Mouse (Mus musculus): Measurements from ENCODE around the gene Hecw2. TPM values are rescaled to one million over a fixed set of nuclear protein-coding genes. Genes with fewer than 3 reads are reported as not detected.

The Hecw2 gene
- polyA plus RNA-seq, 1 experiment from 2014 or later = 4.8 TPM

DNA sequence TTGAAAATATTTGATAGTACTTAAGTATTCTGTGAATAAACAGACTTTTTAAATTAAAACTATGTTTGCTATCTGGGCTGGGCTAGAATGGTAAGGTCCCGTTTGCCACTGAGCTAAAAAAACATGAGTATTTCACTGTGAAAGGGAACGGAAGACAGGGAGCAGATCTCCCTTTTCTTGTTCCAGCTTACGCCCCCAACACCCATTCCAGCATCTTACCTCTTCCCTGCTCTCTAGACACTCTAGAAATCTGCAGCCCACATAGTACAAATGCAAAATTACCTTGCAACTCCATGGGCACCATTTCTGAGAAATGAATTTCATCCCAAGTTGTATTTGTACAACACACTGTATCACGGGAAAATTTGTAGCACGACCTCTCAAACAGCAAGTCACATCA lies 49.9 kb downstream of the Hecw2 start:
- Histone ChIP-seq H3K4me3 (ENCODE audit: low read depth, low read length) (no peak overlapping the region), H3K27ac (ENCODE audit: low read length) (no peak overlapping the region), H3K27me3 (replicated peaks; ENCODE audit: insufficient read depth, low read length) (no peaks in the 10 kb centered on the region), H3K4me1 (ENCODE audit: insufficient read depth, low read depth, low read length) (no peaks in the 10 kb centered on the region), H3K9ac (replicated peaks; ENCODE audit: low read depth) (no peak overlapping the region), H3K9me3 (ENCODE audit: low read length) (no peaks in the 10 kb centered on the region), H3K36me3 (ENCODE audit: insufficient read depth, low read length) (no peaks in the 10 kb centered on the region), H3K4me2 (replicated peaks; ENCODE audit: low read depth, low read length) (no peak overlapping the region)
- ATAC-seq = no peak
- 73% methylated on average over 5 of the region's 5 CpGs for WGBS
- no peak for DNase-seq (ENCODE audit: low spot score)
- no peak for TF ChIP-seq CTCF (IDR thresholded peaks at IDR 0.05)
- no peak for TF ChIP-seq EP300 (IDR thresholded peaks at IDR 0.05)

DNA sequence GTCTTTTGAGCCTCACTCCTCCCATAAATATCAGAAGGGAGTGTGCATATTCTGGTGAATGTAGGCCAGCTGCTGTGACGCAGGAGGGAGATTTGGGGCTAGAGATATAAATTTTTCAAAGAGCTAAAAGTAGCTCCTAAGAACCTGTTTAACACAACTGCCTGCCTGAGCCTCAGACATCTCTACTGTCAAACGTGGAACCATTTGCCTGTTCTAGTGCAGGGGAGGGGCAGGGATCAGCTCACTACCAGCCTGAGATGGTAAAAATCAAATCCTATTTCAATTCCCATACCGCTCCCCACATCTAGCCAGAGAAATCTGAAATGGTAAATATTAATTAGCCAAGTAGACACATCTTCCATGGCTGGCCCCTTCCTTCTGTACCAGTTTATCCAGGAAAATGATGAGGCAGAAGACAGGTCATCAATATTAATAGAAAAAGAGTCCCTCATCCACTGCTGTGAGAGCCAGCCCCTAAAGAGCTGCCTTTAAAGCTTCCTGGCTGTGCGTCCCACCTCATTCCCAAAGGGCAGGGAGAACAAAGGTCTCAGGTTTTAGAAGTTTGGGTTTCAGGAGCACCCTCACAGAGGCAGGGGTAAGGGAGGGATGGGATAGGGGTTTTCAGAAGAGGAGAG lies 61.0 kb downstream of the Hecw2 start:
- H3K4me3 ChIP-seq (ENCODE audit: low read depth, low read length) = no peak overlapping the region
- ATAC-seq = no peak
- WGBS = 72% methylated on average over 4 of the region's 4 CpGs
- no peaks in the 10 kb centered on the region for H3K27me3 ChIP-seq (replicated peaks; ENCODE audit: insufficient read depth, low read length)
- no peak overlapping the region for H3K4me2 ChIP-seq (replicated peaks; ENCODE audit: low read depth, low read length)
- no peaks in the 10 kb centered on the region for H3K36me3 ChIP-seq (ENCODE audit: insufficient read depth, low read length)
- H3K4me1 ChIP-seq (ENCODE audit: insufficient read depth, low read depth, low read length) = no peaks in the 10 kb centered on the region
- TF ChIP-seq CTCF (IDR thresholded peaks at IDR 0.05) (no peak), EP300 (IDR thresholded peaks at IDR 0.05) (no peak)
- no peak for DNase-seq (ENCODE audit: low spot score)
- no peak overlapping the region for H3K27ac ChIP-seq (ENCODE audit: low read length)
- H3K9me3 ChIP-seq (ENCODE audit: low read length) = no peaks in the 10 kb centered on the region
- no peak overlapping the region for H3K9ac ChIP-seq (replicated peaks; ENCODE audit: low read depth)

DNA sequence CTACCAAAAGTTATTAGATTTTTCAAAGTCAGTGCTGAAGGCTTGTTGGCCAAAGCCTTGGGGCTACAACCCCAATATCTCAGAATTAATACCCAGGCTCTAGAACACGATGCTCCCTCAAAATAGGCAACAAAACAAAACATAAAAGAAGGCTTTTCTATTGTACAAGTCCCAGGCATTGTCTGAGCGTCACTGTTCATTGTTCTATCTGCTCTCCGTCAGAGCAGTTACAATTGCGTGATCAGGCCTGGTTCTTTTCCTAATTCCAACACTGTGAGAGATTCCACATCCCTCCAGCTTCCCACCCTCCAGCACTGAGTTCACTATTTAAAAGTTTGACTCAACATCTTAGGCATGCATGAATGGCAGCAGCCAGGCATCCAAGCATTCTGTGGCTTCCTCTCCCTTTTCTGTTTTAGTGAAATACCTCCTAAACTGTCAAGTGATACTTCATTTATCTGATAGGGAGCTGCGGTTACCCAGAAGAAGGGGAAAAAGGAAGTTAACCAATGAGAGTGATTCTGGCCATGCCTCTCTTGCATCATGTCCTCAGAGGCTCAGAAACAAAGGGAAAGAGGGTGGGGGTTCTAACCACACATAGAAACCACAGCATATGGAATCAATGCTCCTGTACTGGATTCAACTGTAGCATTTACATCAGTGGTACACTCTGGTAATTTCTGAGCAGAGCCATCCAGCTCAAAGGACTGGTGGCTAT lies 66.1 kb downstream of the Hecw2 start:
- H3K27ac ChIP-seq (ENCODE audit: low read length) = no peak overlapping the region

DNA sequence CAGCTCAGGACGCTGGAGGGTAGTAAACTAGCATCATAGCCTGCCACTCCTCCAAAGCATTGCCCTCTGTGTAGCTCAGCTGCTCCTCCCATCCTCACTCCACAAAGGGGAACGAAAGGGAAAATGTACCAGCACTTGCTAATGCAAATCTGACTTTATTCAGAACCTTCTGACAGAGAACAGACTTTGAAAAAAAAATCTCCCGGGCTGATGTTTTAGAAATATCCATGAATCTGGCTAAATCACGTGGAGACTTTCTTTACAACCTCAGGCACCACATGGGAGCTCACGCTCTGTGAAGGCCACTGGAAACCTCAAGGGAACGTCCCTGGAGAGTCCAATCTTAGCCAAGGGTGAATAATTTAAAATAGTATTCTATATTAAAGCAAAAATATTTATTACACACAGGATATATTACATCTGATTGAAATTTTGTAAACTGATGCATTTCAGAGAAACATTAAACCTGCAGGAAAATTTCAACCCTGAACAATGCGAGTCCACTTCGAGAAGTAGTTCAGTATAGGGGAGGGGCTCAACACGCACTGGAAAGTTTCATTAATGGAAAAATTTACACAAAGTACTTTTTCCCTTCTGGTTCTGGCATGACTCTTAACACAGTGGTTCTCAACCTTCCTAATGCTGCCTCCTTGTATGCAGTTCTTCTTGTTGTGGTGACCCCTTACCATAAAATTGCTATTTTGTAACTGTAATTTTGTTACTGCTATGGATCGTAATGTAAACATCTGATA lies 67.8 kb downstream of the Hecw2 start:
- Histone ChIP-seq H3K27me3 (replicated peaks; ENCODE audit: insufficient read depth, low read length) (no peaks in the 10 kb centered on the region), H3K4me1 (ENCODE audit: insufficient read depth, low read depth, low read length) (no peaks in the 10 kb centered on the region), H3K4me2 (replicated peaks; ENCODE audit: low read depth, low read length) (no peak overlapping the region), H3K4me3 (ENCODE audit: low read depth, low read length) (no peak overlapping the region), H3K9me3 (ENCODE audit: low read length) (no peaks in the 10 kb centered on the region), H3K9ac (replicated peaks; ENCODE audit: low read depth) (no peak overlapping the region), H3K27ac (ENCODE audit: low read length) (no peak overlapping the region), H3K36me3 (ENCODE audit: insufficient read depth, low read length) (no peaks in the 10 kb centered on the region)
- TF ChIP-seq CTCF (IDR thresholded peaks at IDR 0.05) = no peak
- no peak for TF ChIP-seq EP300 (IDR thresholded peaks at IDR 0.05)
- DNase-seq (ENCODE audit: low spot score) (no peak), ATAC-seq (no peak)
- 83% methylated on average over 10 of the region's 10 CpGs for WGBS

More for the DNA sequence above, 66.1 kb downstream of the Hecw2 start:
- TF ChIP-seq EP300 (IDR thresholded peaks at IDR 0.05) (no peak), CTCF (IDR thresholded peaks at IDR 0.05) (no peak)
- no peaks in the 10 kb centered on the region for H3K36me3 ChIP-seq (ENCODE audit: insufficient read depth, low read length)
- H3K27me3 ChIP-seq (replicated peaks; ENCODE audit: insufficient read depth, low read length) = no peaks in the 10 kb centered on the region
- H3K4me2 ChIP-seq (replicated peaks; ENCODE audit: low read depth, low read length) = no peak overlapping the region
- no peaks in the 10 kb centered on the region for H3K4me1 ChIP-seq (ENCODE audit: insufficient read depth, low read depth, low read length)
- no peak overlapping the region for H3K4me3 ChIP-seq (ENCODE audit: low read depth, low read length)
- H3K9me3 ChIP-seq (ENCODE audit: low read length) = no peaks in the 10 kb centered on the region
- no peak for DNase-seq (ENCODE audit: low spot score)
- 63% methylated on average over 5 of the region's 5 CpGs for WGBS
- no peak for ATAC-seq
- H3K9ac ChIP-seq (replicated peaks; ENCODE audit: low read depth) = no peak overlapping the region

DNA sequence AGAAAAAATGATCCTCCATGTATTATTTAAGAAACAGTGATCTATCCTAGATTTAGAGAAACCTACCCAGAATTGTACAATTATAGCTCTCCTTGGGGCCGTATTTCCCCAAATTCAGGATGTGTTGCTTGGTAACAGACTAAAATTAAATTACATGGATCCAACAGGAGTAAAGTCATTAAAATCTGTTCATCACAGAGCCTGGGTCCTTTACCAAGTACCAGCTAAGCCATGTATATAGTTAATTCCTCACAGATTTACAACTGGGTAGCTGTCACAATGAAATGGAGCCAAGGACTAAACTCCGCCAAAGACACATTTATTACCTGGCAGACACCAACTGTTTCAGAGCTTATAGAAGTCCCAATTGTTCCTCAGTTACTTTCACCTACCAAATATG lies 72.4 kb downstream of the Hecw2 start:
- Histone ChIP-seq H3K4me3 (ENCODE audit: low read depth, low read length) (no peak overlapping the region), H3K9me3 (ENCODE audit: low read length) (no peaks in the 10 kb centered on the region), H3K4me2 (replicated peaks; ENCODE audit: low read depth, low read length) (no peak overlapping the region), H3K9ac (replicated peaks; ENCODE audit: low read depth) (no peak overlapping the region), H3K27ac (ENCODE audit: low read length) (no peak overlapping the region), H3K4me1 (ENCODE audit: insufficient read depth, low read depth, low read length) (no peaks in the 10 kb centered on the region), H3K27me3 (replicated peaks; ENCODE audit: insufficient read depth, low read length) (no peaks in the 10 kb centered on the region), H3K36me3 (ENCODE audit: insufficient read depth, low read length) (no peaks in the 10 kb centered on the region)
- WGBS = 90% methylated on average over 2 of the region's 2 CpGs
- DNase-seq (ENCODE audit: low spot score) (no peak), ATAC-seq (no peak)
- TF ChIP-seq EP300 (IDR thresholded peaks at IDR 0.05) (no peak), CTCF (IDR thresholded peaks at IDR 0.05) (no peak)

DNA sequence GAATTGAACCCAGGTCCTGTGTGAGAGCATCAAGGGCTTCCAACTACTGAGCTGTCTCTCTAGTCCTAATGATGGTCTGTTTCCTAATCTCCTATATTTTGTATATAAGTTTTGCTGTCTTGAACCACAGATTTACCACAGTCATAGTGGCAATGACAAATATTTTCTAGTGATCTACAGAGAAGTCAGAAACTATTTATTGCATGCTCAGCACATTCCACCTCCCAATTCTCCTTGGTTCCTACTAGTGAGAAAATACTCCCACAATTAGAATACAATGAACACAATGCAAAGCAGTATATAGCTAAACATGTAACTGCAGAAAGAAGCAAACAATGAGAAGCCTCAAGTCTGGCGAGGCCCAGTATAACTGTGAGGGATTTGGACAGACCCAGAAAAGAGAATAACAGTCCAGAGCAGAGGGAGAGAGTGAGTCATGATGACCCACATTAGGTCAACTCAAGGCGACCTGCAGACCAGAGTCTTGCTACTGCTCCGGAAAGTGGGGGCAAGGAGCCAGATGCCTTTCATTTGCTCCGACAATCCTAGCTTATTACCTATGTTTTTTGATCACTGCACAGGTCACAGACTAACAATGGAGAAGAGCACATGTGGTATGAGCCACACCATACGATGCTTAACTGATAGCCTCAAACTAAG lies 73.8 kb downstream of the Hecw2 start:
- no peaks in the 10 kb centered on the region for H3K4me1 ChIP-seq (ENCODE audit: insufficient read depth, low read depth, low read length)
- no peak overlapping the region for H3K27ac ChIP-seq (ENCODE audit: low read length)
- H3K27me3 ChIP-seq (replicated peaks; ENCODE audit: insufficient read depth, low read length) = no peaks in the 10 kb centered on the region
- TF ChIP-seq CTCF (IDR thresholded peaks at IDR 0.05) (no peak), EP300 (IDR thresholded peaks at IDR 0.05) (no peak)
- no peaks in the 10 kb centered on the region for H3K36me3 ChIP-seq (ENCODE audit: insufficient read depth, low read length)
- H3K4me3 ChIP-seq (ENCODE audit: low read depth, low read length) = no peak overlapping the region
- H3K9ac ChIP-seq (replicated peaks; ENCODE audit: low read depth) = no peak overlapping the region
- ATAC-seq (no peak), DNase-seq (ENCODE audit: low spot score) (no peak)
- H3K9me3 ChIP-seq (ENCODE audit: low read length) = no peaks in the 10 kb centered on the region
- no peak overlapping the region for H3K4me2 ChIP-seq (replicated peaks; ENCODE audit: low read depth, low read length)
- 81% methylated on average over 5 of the region's 5 CpGs for WGBS
